Mouse (Mus musculus) liver, embryonic 14.5 days (tissue): ENCODE data around the gene P2rx1.

Experiments
- CTCF ChIP-seq: IDR thresholded peaks from 2 replicates; pipeline ENCODE4 v1.5.1; 2016; ENCODE audit warnings: antibody characterized with exemption, low read depth, control low read depth
- EP300 ChIP-seq: IDR thresholded peaks from 2 replicates; pipeline ENCODE4 v1.6.1; 2016; ENCODE audit warnings: antibody characterized with exemption, low read depth

GRCm38 (mm10) chr11:72991961-72992360 lies 6.9 kb upstream of the P2rx1 start:
- TF ChIP-seq CTCF (no peak), EP300 (no peak)
